29 mouse cellular contexts compared by ENCODE assay signal in the genomic region with DNA sequence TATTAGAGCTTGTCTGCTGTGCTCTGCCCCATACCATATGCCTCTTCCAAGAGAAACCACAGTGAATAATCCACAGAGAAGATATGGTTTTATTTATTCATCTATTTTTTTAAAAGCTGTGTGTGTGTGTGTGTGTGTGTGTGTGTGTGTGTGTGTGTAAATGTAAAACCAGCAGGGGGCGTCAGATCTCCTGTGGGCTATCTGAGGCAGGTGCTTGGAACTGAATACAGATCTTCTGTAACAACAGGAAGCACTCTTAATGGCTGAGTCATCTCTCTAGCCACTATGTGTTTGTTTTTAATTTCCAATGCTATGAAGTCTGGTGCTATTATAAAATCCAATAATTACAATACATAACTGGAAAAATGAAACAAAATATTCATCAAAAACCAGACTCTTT. TPM values are rescaled to one million over a fixed set of nuclear protein-coding genes. Genes with fewer than 3 reads are reported as not detected.
DNase-seq lines count a peak whose midpoint lies in the region; ATAC-seq and TF ChIP-seq lines count a peak whose summit lies in the region.
"Had no signal": no experiment of that assay in that cellular context is flagged by ENCODE, and none has a peak within 500 bp of the region (broad histone marks: within the 10 kb centered on the region; RNA-seq: fewer than 3 reads in every experiment).

No protein-coding gene starts in this region.

- WGBS in forebrain, postnatal 0 days: 97% methylated on average over 1 of the region's 1 CpGs
- WGBS in forebrain, embryonic 16.5 days: 100% methylated on average over 1 of the region's 1 CpGs
- 93% methylated on average over 1 of the region's 1 CpGs for WGBS in thymus, adult 2 months

- ATAC-seq in forebrain, postnatal 0 days: no peak
- ATAC-seq in forebrain, embryonic 16.5 days: no peak
- no peak for ATAC-seq in monocyte, adult 5-6 weeks (replicated peaks; ENCODE audit: insufficient number of reproducible peaks, low FRiP score, low TSS enrichment, poor library complexity, severe bottlenecking)
- ATAC-seq: activated CD4-positive, CD25-positive, alpha-beta regulatory T cell, adult 4 months; hindbrain, embryonic 16.5 days; intestine, embryonic 16.5 days; Patski had no signal

- no peak overlapping the region for H3K4me2 ChIP-seq in forebrain, postnatal 0 days (ENCODE audit: low read depth)
- H3K4me2 ChIP-seq in forebrain, embryonic 16.5 days (ENCODE audit: low read length): no peak overlapping the region
- H3K4me2 ChIP-seq: embryonic facial prominence, embryonic 13.5 days; forebrain, embryonic 12.5 days; heart, embryonic 11.5 days; limb, embryonic 15.5 days; midbrain, embryonic 11.5 days; neural tube, embryonic 13.5 days had no signal

- TF ChIP-seq CTCF in forebrain, postnatal 0 days (IDR thresholded peaks at IDR 0.05; ENCODE audit: low read depth): 0 out of 2 replicates have a peak, but pooled peaks have one; percentile 3
- no peak for TF ChIP-seq CTCF in thymus, adult 2 months (IDR thresholded peaks at IDR 0.05; ENCODE audit: borderline replicate concordance, control insufficient read depth, extremely low read depth, insufficient read depth, low read length, poor library complexity)
- TF ChIP-seq CTCF in E14TG2a.4 (conservative IDR thresholded peaks at IDR 0.05; ENCODE audit: low read length): 0 out of 2 replicates have a peak, but pooled peaks have one; percentile 4

- H3K27me3 ChIP-seq in forebrain, postnatal 0 days (ENCODE audit: insufficient read depth, low read length): no peaks in the 10 kb centered on the region
- no peaks in the 10 kb centered on the region for H3K27me3 ChIP-seq in forebrain, embryonic 16.5 days (replicated peaks; ENCODE audit: control insufficient read depth, insufficient read depth, low read length)
- H3K27me3 ChIP-seq in thymus, adult 2 months (ENCODE audit: control insufficient read depth, insufficient read depth, low read length): no peaks in the 10 kb centered on the region
- no peaks in the 10 kb centered on the region for H3K27me3 ChIP-seq in E14TG2a.4 (ENCODE audit: insufficient read depth, low read length)
- H3K27me3 ChIP-seq: embryonic facial prominence, embryonic 13.5 days; forebrain, embryonic 12.5 days; limb, embryonic 15.5 days; neural tube, embryonic 13.5 days had no signal

- no peaks in the 10 kb centered on the region for H3K9me3 ChIP-seq in forebrain, postnatal 0 days (ENCODE audit: low read length)
- H3K9me3 ChIP-seq in forebrain, embryonic 16.5 days (ENCODE audit: control insufficient read depth, low read length): no peaks in the 10 kb centered on the region
- H3K9me3 ChIP-seq in E14TG2a.4 (ENCODE audit: low read length): no peaks in the 10 kb centered on the region
- H3K9me3 ChIP-seq: embryonic facial prominence, embryonic 13.5 days; forebrain, embryonic 12.5 days; hindbrain, embryonic 10.5 days; limb, embryonic 15.5 days; neural tube, embryonic 13.5 days had no signal

- no peak for DNase-seq in forebrain, postnatal 0 days
- DNase-seq in thymus, adult 2 months: peak; percentile 13
- no peak for DNase-seq in thymus, adult 18-20 months
- DNase-seq in naive thymus-derived CD4-positive, alpha-beta T cell, adult 2 months (ENCODE audit: low read depth): peak; percentile 17
- no peak for DNase-seq in lung, postnatal 10 days
- DNase-seq: adrenal gland, postnatal 10 days; cerebellum, adult 2 months; cerebellum, postnatal 25 days; embryo, embryonic 11 days; gastrocnemius, postnatal 10 days; kidney, postnatal 36 days had no signal

- no peak for TF ChIP-seq POLR2A in thymus, adult 2 months (IDR thresholded peaks at IDR 0.05; ENCODE audit: control insufficient read depth, extremely low read depth, insufficient read depth, low read length, poor library complexity)

- H3K4me1 ChIP-seq in forebrain, postnatal 0 days (ENCODE audit: insufficient read depth): no peaks in the 10 kb centered on the region
- H3K4me1 ChIP-seq in forebrain, embryonic 16.5 days (replicated peaks; ENCODE audit: control insufficient read depth, insufficient read depth, low read length): peaks cover 12% of the 10 kb centered on the region
- H3K4me1 ChIP-seq in thymus, adult 2 months (replicated peaks; ENCODE audit: control insufficient read depth, insufficient read depth, low read length): peaks cover 4% of the 10 kb centered on the region; the same call in 1 of the 2 replicates
- peaks cover 18% of the 10 kb centered on the region for H3K4me1 ChIP-seq in E14TG2a.4 (replicated peaks; ENCODE audit: low read depth, low read length)
- H3K4me1 ChIP-seq: limb, embryonic 15.5 days had no signal

- no peak overlapping the region for H3K27ac ChIP-seq in forebrain, postnatal 0 days (ENCODE audit: low read depth, low read length)
- no peak overlapping the region for H3K27ac ChIP-seq in forebrain, embryonic 16.5 days (ENCODE audit: low read length)
- H3K27ac ChIP-seq in thymus, adult 2 months (ENCODE audit: control insufficient read depth, insufficient read depth, low read length): no peak overlapping the region
- H3K27ac ChIP-seq: embryonic facial prominence, embryonic 13.5 days; forebrain, embryonic 12.5 days; hindbrain, embryonic 10.5 days; left cerebral cortex, adult 2 months; limb, embryonic 15.5 days; liver, embryonic 14.5 days; macrophage; neural tube, embryonic 13.5 days had no signal

- no peak overlapping the region for H3K9ac ChIP-seq in forebrain, postnatal 0 days
- H3K9ac ChIP-seq in forebrain, embryonic 16.5 days (replicated peaks; ENCODE audit: low read depth, low read length): no peak overlapping the region
- H3K9ac ChIP-seq: embryonic facial prominence, embryonic 13.5 days; forebrain, embryonic 12.5 days; limb, embryonic 15.5 days; liver, embryonic 14.5 days; neural tube, embryonic 13.5 days had no signal

- peaks cover 2% of the 10 kb centered on the region; the same call in 1 of the 2 replicates for H3K36me3 ChIP-seq in forebrain, postnatal 0 days (ENCODE audit: insufficient read depth)
- H3K36me3 ChIP-seq in forebrain, embryonic 16.5 days (ENCODE audit: control insufficient read depth, insufficient read depth): no peaks in the 10 kb centered on the region
- H3K36me3 ChIP-seq in thymus, adult 2 months (ENCODE audit: control insufficient read depth, insufficient read depth, low read length): no peaks in the 10 kb centered on the region
- H3K36me3 ChIP-seq in E14TG2a.4 (ENCODE audit: insufficient read depth, low read length): peaks cover 6% of the 10 kb centered on the region; the same call in 1 of the 2 replicates
- H3K36me3 ChIP-seq: embryonic facial prominence, embryonic 13.5 days; limb, embryonic 15.5 days had no signal

- no peak overlapping the region for H3K4me3 ChIP-seq in forebrain, postnatal 0 days (ENCODE audit: low read depth, low read length)
- H3K4me3 ChIP-seq in forebrain, embryonic 16.5 days (replicated peaks; ENCODE audit: low read length): no peak overlapping the region
- no peak overlapping the region for H3K4me3 ChIP-seq in thymus, adult 2 months (ENCODE audit: control insufficient read depth, insufficient read depth, low read length)
- H3K4me3 ChIP-seq in E14TG2a.4 (replicated peaks; ENCODE audit: low read length): no peak overlapping the region
- H3K4me3 ChIP-seq: embryonic facial prominence, embryonic 13.5 days; erythroblast, embryonic 14.5 days; forebrain, embryonic 12.5 days; hindbrain, embryonic 10.5 days; left cerebral cortex, adult 2 months; limb, embryonic 15.5 days; neural tube, embryonic 13.5 days had no signal

RNA-seq across cellular contexts. Expression of a gene that starts 37.4 kb away (rescaled TPM):
- 447 and 546 TPM in 2 replicates for total RNA-seq in forebrain, postnatal 0 days (2014; rRNA removed)
- polyA plus RNA-seq in forebrain, postnatal 0 days (2015; fragmentation: Nextera tagmentation; extraction: Ambion mirVana): 367 and 462 TPM in 2 replicates
- polyA plus RNA-seq in forebrain, embryonic 16.5 days (2015; fragmentation: Nextera tagmentation; extraction: Ambion mirVana): 491 and 498 TPM in 2 replicates
- polyA plus RNA-seq in thymus, adult 2 months (2012; rRNA removed): 12.3 and 14.0 TPM in 2 replicates
- 22.2 to 39.8 TPM (median 35.7 TPM) in 3 replicates for total RNA-seq in monocyte, adult 5-6 weeks (2017)
- polyA plus RNA-seq: erythroblast, embryonic 14.5 days had no signal

Comparison
In these comparisons a context has a peak if more than half of its experiments do, and no peak if none do; other contexts are left out.
1. DNase-seq: peak in thymus, adult 2 months (single experiment) and naive thymus-derived CD4-positive, alpha-beta T cell, adult 2 months (single experiment); none in forebrain, postnatal 0 days (single experiment), thymus, adult 18-20 months (0 of 2) and lung, postnatal 10 days (single experiment).
2. RNA of a gene that starts 37.4 kb away (polyA plus RNA-seq): 491 to 498 TPM in forebrain, embryonic 16.5 days and 367 to 462 TPM in forebrain, postnatal 0 days; 12.3 to 14.0 TPM in thymus, adult 2 months; every median in the first group is over 10 times any median in the second.